Mouse (Mus musculus) T-helper 2 cell (primary cell): ENCODE results near the gene Esp38.
"Not testable (repeated sequence)": the region's sequence is repeated elsewhere in the genome, so short reads cannot be mapped to it uniquely, and the experiment has no call there.

ENCODE experiments used
- in situ Hi-C: fragments of 300-600 bp; cut with MboI, MseI; formaldehyde crosslinking; loops from one replicate; pipeline ENCODE4 v1.15.1; 2025; ENCODE audit warnings: high pct_unique_total_duplicates

The Esp38 gene

DNA sequence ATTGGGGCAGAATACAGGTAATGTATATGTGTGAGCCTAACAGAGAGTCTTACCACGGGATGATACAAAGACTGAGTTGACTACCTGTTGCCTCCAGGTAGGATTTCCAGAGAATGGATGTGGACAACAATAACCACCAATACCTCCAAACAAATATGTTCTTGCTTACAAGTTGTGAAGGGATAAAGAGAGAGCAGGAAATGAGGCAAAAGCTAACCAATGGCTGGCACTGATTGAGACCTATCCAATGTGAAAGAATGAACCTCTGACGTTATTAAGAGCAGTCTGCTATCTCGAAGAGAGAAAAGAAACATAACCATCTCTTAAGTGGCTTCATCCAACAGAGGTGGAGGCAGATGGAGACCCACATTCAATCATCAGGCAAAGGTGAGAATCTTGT is at the start of gene Esp38:
Gene Esp38 (plus strand): TSS at position 301 of the 400 bp plus-strand sequence.
- in situ Hi-C loops, result no loop called here

DNA sequence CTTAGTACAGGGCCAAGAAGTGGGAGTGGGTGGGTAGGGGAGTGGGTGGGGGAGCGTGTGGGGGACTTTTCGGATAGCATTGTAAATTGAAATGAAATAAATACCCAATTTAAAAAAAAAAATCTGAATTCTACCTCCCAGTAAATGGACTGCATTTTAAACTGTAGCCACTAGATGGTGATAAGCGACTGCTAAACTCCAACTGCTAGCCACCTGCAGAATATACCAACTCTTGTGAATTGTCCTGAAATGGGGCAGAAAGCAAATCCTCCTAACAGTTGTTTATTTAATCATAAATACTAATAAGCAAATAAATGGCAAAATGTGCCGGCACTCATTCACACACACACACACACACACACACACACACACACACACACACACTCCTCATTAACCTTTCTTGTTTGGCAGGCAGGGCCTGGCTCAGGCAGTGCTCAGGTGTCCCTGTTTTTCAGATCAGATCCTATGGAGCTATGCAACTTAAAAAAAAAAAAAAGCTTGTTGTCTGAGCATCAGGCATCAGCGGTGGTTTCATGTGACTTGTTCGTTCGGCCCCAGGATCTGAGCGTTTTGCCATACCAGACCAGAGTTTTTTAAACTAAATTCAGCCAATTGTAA is 47.3 kb upstream of the Esp38 start:
- in situ Hi-C loops, result not testable (repeated sequence)
